Mouse (Mus musculus): ENCODE measurements around the gene Sox2. TPM values are rescaled to one million over a fixed set of nuclear protein-coding genes. Genes with fewer than 3 reads are reported as not detected.

Sox2 gene
- total RNA-seq, 4 experiments from 2014 or later: 0.20 TPM; not detected in 3

DNA sequence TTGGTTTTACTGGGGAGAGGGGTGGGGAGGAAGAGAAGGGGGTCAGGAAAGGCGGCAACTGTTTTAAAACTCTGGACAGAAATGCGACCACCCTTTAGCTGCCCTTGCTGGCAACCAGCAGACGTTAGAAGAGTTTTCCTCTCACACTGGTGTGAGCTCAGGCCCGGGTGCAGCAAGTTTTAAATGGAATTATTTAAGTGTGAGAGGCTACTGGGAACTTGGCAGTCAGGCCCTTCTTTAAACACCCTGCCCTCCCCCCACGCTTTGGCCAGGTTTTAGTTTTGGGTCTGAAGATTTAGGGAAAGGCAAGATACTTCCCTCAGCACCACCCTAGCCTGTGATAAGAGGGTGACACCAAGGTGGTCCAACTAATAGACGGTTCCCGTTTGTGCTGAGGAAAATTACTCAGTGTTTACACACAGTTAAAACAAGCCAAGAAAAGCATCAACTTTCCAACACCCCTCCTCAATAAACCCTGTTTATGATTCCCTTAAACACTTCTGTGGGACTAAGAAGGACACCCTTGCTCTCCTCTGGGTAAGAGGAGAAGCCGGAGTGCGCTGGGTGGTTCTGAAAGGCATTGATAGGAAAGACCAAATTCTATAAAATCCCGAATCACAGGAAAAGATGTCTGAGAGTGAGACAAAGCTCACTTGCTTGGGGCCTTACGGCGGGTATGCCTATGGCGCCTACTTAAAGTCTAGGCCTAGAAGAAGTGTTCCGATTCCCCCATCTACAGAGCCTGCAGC is 10.5 kb downstream of the Sox2 start:
- no peak for DNase-seq (ENCODE audit: low spot score)

DNA sequence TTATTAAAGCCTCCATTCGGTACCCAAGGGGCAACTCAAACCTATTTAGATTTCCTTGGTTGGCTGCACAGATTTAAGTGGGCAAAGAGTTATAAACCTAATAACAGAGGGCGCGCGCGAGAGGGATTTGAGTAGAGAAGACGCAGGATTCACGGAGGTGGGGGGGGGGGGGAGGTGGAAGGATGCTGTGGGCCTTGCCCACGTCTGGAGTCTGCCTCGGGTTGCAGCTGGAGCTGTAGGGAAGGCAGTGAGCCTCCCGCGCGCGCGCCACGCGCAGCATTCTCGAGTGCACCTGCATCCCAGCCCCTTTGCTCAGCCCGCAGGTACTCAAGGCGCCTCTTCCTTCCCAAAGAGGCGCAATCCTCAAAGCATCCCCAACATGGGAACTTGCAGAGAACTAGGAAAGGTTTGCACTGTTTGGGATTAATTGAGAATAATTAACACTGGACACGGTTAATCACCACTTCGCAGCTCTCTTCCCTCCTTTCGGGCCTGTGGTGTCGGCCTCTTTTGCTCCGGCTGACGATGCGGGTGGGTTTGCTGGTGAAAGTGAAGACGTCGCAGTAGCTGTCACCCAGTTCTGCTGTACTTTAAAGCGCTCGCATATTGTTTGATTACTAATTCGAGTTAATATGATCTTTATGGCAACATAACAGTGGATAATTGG is 11.3 kb downstream of the Sox2 start:
- DNase-seq (ENCODE audit: low spot score): no peak

DNA sequence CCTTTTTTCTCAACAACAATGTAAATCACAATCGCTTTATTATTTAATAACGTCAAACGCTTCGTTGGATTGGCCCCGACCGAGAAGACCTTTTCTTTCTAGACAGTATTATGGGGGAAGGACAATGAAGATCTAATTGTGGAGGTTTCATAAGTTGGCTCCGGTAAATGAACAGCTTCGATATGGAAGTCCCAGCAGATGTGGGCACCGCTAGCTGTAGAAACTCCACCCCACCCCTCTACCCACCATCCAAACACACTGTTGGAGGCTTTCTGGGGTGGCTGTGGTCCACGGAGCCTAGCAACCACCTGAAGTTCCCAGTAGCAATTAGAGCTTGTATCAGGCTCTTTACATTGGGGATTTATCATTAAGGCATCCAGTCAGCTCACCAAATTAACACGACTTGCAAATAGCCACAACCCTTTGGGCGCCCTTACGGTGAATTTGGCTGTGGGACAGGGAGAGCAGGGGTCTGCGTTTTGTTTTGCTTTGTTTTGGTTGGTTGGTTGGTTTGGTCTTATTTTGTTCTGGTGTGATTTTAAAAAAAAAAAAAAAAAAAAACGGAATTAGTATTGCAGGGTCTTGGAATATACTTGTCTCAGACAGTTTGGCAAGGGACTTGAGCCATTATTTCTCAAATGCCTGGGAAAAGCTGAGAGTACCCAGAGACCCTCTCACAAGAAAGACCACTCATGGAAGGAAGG is 12.0 kb downstream of the Sox2 start:
- no peak for DNase-seq (ENCODE audit: low spot score)

DNA sequence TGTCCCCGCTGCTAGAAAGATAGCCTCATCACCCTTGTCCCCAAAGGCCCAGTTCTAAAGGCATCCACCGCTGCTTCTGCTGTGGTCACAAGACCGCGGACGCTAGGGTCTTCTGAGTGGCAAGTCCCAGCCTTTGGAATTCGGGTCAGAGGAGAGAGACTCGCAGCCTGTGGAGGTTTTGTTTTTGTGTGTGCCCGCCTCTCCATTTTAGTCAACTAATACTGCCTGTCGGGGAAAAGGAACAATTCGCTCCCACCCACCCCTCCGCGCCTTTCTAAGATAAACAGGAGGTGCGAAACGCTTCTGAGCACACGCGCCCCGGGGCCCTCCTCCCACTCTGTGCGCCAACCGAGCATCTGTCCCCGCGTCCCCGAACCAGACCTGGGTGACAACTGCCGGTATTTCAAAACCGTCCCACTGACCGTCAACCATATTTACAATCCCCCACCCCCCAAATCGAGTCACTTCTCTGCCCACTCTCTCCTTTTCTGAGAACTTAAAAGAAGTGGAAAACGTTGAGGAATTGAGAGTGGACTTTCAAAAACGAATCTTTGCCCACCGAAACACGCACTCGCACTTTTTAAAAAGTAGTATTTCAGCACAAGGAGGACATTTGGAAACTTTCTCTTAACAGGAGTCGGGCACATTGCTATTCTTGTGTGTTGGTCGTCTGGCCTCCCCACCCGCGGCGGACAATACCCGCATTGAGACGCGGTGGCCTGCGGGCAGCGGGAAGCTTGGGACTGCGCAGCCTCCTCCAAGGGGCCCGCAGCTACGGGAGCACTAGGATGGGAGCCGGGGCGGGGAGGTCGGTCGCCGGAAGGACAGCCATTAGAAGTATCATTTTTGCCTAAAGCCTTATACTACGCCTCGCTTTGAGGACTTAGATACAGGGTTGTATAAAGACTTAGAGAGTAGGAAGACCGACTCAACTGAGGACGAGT is 12.8 kb downstream of the Sox2 start:
- no peak for DNase-seq (ENCODE audit: low spot score)

DNA sequence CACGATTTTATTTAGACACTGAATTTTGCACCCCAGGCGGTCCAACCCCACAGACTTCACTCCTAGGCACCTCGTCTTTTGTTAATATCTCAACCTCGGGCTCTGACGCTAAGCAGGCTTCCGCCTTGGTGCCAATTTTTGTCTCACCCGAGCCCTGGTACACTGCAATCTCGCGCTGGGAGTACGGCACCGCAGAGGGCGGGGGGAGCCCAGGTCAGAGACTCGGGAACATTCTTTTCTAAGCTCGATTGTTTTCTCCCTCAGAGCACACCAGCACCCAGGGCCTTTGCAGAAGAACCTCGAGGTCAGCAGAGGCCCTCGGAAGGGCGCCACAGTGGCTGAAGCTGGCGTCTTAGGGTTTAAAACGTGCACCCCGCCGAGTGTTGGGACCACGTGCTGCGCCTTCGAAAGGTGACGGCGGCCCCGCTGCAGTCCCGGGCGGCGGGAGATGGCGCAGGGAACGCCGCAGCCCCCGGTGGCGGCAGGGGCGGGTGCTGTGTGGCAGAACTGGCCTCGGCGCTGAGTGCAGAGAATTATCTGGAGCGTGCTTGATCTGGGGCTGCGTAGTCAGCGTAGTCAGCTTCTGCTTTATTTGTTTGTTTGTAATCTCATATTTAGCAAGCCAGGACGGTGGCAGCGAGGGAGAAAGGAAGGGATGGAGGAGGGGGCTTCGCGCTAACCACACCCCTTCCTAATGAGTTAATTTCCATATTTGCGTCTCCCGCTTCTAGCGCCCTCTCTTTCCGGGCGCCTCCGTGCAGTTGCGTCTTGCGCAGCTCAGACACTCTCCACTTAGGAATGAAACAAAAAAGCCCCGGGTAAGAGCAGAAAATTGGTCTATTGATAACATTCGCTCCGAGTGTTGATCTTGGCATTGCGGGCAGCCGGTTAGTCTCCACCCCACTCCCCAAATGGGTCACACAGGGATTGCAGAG is 13.8 kb downstream of the Sox2 start:
- DNase-seq (ENCODE audit: low spot score): no peak

DNA sequence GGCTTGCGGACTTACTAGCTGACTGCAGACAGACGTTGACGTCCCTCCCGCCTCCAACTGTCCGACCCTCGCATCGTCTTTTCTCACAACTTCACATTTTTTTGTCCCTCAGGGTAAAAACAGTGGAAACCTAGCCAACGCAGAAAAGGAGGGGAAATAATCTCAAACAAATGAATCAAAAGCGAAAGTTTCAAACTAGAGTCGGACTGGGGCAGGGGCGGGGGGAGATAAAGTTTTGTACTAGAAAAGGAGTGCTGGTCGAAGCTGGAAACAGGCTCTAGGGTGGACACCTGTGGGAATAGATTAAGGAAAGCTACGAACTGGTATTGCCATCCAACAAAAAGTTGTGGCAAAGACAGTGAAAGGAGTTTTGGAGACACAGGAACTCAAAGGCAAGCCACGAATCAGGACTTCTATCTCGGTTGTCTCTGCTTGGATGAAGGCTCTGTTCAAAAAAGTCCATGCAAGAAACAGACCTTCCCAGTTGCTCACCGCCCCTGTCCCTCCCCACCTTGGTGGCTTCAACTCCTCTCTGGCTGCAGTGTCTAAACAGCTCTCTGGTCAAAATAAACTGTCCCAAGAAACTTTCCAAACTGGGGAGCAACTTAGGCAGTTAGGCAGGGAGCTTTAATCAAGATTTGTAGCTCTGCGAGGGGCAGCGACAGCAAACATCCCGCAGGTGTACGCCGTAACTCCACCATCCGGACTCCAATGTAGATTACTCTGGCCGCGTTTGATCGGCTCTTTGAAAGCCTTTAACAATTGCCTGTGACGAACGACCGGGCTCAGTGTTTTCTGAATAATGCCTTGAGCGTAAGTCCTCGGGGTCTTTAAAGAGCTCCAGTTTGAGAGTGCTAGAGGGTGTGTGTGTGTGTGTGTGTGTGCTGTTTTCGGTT is 14.7 kb downstream of the Sox2 start:
- DNase-seq (ENCODE audit: low spot score): no peak

DNA sequence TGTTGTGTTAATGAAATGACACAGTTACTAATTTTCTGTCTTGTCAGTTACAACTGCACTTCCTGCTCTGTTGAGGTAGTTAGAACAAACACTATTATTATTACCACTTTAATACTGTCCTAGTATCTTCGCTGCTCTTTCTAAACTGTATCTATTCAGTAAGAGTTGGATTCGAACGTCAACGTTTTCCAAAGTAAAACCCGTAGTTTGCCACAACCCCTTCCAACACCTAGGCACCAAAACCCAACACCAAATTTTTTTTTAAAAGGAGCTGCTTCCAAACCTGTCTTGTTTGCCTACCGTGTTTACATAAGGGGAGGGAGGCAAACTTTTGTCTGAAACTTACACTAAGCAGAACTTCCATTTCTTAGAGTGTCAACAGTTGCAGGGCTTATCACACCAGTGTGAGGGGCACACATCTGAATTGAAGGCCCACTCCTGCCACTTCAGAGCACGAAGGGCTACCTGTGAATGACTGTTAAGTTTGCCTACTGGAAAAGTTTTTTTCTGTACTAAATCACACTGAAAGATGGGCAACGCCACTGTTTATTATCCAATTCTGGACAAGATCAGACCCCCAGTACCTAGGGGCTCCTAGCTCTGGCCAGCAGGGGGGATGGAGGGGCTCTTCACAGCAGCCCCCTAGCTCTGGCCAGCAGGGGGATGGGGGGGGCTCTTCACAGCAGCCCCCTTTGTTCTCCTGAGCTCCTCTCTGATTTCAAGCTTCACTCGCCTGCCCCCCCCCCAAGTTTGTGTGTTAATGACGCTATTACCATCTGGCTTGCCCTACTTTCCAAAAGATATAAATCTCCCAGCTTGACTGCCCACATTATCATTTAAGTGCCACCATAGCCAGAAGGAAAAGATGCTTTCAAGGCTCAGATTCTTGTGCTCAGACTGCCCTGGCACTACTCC is 15.8 kb downstream of the Sox2 start:
- DNase-seq (ENCODE audit: low spot score): no peak

DNA sequence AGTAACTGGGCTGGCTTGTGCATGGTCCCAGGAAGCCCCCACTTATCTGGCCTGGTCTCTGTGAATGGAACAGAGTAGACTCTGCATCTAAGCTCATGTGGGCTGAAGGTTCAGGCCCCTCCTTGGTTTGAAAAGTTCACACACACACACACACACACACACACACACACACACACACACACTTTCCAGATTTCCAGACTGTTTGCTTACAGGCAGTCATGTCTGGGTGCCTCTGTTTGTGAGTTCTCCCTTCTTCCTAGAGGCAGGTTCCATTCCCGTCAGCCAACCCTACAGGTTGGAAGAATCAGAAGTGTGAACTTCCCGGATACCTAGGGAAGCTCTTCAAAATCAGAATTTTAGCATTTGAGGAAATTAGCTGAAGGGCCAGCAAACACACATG is 17.0 kb downstream of the Sox2 start:
- no peak for DNase-seq (ENCODE audit: low spot score)

DNA sequence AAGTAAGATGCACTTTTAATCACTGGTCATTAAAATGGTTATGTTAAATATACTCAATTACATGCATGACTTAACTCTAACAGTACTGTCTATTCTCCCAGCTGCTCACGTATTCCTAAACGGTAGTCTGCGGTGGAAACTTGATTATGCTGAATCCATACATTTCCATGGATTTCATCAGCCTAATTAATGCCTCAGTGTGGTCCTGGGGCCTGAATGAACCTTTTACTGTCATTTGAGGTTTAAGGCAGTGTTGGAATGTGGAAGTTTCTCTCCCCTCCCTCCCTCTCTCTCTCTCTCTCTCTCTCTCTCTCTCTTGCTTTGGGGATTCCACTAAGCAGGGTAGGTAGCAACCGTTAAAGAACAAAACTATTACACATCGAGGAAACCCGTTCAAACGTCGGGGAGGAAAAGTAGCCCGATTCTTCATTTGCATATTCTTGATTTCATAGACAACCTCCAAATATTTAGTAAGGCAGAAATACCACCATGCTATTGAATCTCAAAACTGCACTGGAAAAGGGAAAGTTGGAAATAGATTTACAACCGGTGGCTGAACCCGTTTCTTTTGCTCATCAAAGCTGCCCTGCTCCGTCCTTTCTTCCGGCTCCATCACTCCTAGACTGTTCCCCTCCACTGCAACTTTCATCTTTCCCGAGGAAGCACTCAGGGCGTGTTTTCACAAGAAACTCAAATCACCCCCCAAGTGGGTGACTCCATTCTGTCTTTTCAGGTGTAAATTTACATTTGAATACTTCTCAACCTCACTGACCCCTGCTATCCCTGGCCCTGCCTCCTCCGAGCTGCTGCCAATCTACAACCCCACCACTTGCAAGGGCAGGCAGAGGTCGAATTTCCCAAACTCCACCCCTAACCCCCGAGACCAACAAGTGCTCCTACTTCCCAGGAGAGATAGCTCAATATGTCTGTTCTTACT is 17.9 kb downstream of the Sox2 start:
- DNase-seq (ENCODE audit: low spot score): no peak

DNA sequence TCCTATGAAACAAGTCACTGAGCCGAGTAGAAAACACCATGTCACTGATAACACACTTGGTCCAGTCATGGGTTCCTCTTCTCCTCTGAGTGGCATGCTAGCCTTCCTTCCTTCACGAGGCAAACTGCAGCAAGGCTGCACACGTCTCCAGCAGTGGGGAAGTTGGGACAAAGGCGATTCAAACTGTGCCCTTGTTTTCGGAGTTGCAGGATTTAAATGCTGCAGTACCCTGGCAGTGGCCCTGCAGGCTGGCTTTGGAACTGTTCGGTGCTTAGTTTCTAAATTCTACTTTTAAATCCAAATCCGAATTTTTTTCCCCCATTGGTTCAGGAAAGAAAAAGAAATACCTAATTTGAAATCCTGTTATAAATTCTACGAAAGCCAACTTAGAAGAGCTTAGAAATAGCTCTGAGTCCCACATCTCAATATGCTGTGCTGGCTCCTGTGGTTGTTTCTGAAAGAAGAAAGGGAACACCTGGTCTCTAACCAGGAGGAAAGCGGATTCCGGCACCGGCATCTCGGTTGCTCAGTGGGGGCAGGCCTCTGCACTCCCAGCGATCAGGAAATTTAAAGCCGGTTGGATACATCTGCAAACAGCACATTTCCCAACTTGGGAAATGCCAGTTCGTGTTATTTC is 20.9 kb downstream of the Sox2 start:
- no peak for DNase-seq (ENCODE audit: low spot score)

DNA sequence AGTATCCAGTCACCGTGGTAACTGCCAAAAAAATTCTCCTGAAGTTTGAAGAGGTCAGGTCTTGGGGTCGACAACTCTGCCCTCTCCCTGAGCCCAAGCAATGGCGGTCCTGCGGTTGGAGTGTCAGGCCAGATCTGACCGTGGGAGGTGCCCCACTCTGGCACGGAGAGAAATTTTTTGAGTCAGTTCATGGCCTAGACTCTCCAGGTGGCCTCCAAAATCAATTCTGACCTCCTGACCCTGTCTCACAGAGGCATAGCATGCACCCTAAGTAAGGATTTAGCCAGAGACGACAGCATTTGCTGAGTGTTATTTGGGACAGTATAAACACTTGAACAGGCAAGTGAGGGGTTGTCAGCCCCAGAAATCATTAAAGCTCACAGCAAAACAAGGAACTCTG is 28.6 kb downstream of the Sox2 start:
- DNase-seq (ENCODE audit: low spot score): no peak

DNA sequence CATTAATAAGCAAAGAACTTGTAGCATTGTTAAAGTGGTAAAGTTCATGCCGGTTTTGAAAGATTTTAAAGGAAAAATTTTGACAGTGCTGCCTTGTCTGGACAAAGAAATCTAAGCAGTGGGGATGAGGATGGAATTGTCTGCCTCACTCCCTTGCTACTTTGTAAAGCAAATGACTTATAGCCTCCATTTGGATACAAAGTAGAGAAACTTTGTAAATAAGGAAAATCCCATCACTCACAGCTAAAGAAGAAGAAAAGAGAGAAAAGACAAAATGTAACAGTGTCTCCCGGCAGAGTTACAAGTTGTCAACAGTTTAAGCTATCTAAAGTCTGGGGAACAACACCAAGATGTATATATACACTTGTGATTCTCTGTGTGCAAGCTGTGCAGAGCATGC is 29.2 kb downstream of the Sox2 start:
- no peak for DNase-seq (ENCODE audit: low spot score)

DNA sequence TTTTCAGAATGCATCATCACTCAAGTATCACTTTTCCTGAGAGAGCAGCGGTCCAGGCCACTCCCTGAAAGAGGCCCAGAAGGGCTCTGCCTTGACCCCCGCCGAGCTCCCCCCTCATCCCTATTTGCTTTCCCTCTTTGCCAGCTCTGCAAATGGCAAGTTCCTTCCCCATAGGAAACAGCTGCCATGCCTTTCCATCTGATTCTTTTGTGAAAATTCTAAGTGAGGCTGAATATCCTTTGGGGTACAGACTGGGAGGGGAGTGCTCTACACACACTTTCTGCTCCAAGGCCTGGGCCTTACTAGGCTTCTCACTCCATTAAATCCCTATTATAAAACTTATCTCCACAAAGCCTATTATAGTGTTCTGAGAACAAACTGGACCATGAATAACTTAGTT is 29.7 kb downstream of the Sox2 start:
- no peak for DNase-seq (ENCODE audit: low spot score)

DNA sequence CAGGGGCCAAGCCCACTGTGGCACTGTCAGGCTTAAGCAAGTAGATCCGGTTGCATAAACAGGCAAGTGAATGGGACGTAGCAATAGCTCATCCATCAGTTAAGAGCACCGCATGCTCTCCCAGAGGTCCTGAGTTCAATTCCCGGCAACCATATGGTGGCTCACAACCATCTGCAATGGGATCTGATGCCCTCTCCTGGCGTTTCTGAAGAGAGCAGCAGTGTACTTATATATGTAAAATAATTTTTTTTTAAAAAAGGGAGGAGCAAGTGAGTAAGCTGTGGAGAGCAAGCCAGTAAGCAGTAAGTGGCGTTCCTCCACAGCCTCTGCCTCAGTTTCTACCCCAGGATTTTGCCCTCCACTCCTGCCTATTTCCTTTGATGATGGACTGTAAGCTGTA is 37.9 kb downstream of the Sox2 start:
- DNase-seq (ENCODE audit: low spot score): no peak

DNA sequence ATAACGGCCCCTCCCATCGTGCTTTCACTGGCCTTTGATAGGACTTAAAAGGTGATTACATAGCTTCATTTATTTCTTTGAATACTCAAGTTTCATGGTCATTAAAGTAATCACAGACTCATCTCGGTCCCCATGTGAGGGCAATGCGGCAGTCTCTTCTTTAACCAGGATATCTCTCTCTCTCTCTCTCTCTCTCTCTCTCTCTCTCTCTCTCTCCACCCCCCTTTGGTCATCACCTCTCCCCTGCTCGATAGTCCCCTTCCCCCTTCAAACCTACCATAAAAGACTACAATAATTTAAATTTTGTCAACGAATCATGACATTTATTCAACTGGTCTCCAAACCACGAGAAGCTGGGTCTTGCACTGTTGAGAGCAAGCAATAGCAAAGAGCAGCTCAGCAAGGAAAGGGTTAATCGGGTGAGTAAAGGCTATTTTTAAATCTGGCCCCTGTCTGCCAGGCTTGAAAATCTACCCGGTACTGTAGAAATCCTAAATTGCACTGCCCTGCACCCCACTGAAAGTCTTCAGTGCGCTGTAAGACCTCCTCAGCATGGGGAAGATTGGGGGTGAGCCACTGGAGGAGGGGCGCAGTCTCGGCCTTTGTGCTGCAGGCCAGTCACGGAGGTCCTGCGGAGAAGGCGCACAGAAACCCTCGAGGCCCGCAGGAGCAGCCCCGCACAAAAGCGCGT is 41.6 kb downstream of the Sox2 start:
- no peak for DNase-seq (ENCODE audit: low spot score)

DNA sequence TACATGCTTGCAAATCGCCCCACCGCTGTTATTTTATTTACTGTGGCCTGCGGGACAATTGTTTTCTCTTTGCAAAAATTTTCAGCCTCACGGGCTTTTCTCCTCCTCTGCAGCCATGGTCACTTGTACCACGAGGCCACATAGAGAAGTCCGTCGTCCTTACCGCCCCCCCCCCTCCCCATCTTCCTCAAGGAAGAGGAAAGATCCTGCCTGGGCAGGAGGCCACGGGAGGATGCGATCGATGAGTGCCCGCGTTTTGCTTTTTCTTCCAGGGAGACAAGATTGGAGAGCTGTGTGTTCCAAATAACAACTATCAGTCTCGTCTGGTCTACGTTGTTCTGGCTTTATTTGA is 42.2 kb downstream of the Sox2 start:
- DNase-seq (ENCODE audit: low spot score): no peak

All from heart, adult 8-10 months (tissue).